Mouse (Mus musculus) liver, embryonic 11.5 days (tissue): Measurements from ENCODE around the gene Galns. TPM values are rescaled to one million over a fixed set of nuclear protein-coding genes. Genes with fewer than 3 reads are reported as not detected.

ENCODE experiments used
- ATAC-seq: fragments of 200-750 bp; cut with Nextera tagmentation; replicated peaks from 2 replicates; pipeline ENCODE4 v1.8.0; 2017; ENCODE audit warnings: moderate number of reproducible peaks, mild to moderate bottlenecking, moderate TSS enrichment, moderate library complexity; ENCODE audit not compliant: low FRiP score
- DNase-seq: peaks from one replicate; pipeline ENCODE4 v3.0.0-alpha.2; 2017; ENCODE audit warnings: low spot score
- H3K27ac ChIP-seq: fragments of 300-500 bp; sonication (generic); 2 replicates; pipeline ENCODE4 v1.5.1; 2014; ENCODE audit warnings: mild to moderate bottlenecking, low read depth, low read length, control low read depth
- H3K27me3 ChIP-seq: fragments of 300-500 bp; sonication (generic); replicated peaks from 2 replicates; pipeline ENCODE4 v1.6.1; 2014; ENCODE audit warnings: low read length, mixed read lengths; ENCODE audit not compliant: control insufficient read depth, insufficient read depth
- H3K36me3 ChIP-seq: fragments of 300-500 bp; sonication (generic); 2 replicates; pipeline ENCODE4 v1.6.1; 2014; ENCODE audit warnings: mild to moderate bottlenecking, low read length, moderate library complexity, mixed read lengths; ENCODE audit not compliant: control insufficient read depth, insufficient read depth
- H3K4me1 ChIP-seq: fragments of 300-500 bp; sonication (generic); replicated peaks from 2 replicates; pipeline ENCODE4 v1.6.1; 2014; ENCODE audit warnings: low read length, mixed read lengths; ENCODE audit not compliant: control insufficient read depth, insufficient read depth
- H3K4me2 ChIP-seq: fragments of 300-500 bp; sonication (generic); 2 replicates; pipeline ENCODE4 v1.6.1; 2014; ENCODE audit warnings: mild to moderate bottlenecking, control low read depth, moderate library complexity
- H3K4me3 ChIP-seq: fragments of 300-500 bp; sonication (generic); 2 replicates; pipeline ENCODE4 v1.5.1; 2014; ENCODE audit warnings: low read depth, low read length, control low read depth
- H3K9ac ChIP-seq: fragments of 300-500 bp; sonication (generic); 2 replicates; pipeline ENCODE4 v1.6.1; 2014; ENCODE audit warnings: low read depth, low read length, control low read depth
- H3K9me3 ChIP-seq: fragments of 300-500 bp; sonication (generic); 2 replicates; pipeline ENCODE4 v1.6.1; 2016; ENCODE audit warnings: low read length, inconsistent platforms, mixed read lengths; ENCODE audit not compliant: control insufficient read depth
- WGBS: fragments of 180-500 bp; shearing (Covaris S2); extraction: QIAGEN DNeasy Blood & Tissue Kit; methylation state at CpG from one replicate; pipeline ENCODE4 v1.1.7; 2014; 5-methylcytosine and 5-hydroxymethylcytosine counted together
- microRNA-seq: library from miRNA; unstranded; fragments of <30 nt; microRNA quantifications from one replicate; pipeline ENCODE4, GENCODE M21; 2017; ENCODE audit warnings: borderline number of aligned reads
- polyA plus RNA-seq: library from polyadenylated mRNA; unstranded; fragments of >200 nt; fragmentation: Nextera tagmentation; extraction: Ambion mirVana; gene quantifications from 2 replicates; pipeline ENCODE4 v1.2.1, GENCODE M21; 2014

Galns gene
- polyA plus RNA-seq, 1 experiment from 2014 or later, result 6.6 TPM

DNA sequence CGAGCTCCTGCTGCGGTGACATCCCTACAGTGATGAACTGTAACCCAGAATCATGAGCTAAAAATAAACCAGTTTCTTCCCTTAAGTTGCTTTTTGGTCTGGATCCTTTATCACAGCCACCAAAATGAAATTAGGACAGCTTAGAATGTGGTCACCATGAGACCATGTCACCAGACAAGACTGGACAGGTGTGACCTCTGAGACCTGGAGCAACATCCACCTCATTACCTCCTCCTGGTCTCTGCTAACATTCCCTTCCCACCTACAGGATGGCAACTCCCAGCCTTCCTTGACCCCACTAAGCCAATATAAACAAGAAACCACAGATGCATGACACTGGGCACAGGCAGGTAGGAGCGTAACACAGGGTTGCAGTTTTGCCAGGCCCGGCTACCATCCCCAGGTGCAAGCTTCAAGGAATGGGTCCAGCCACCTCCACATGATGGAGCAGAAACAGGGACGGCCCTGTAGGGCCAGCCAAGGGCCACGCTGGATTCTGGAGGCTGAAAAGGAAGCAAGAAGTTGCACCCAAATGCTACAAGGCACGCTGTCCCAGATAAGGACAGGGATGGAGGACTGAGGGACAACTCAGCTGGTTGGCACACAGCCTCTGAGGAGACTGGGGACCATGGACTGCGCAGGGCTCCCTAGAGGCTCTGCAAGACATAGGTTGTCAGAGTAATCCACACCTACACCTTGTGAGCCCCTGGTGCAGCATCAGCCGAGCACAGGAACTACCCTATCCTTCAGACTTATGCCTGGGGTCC lies 72.8 kb downstream of the Galns start:
- Histone ChIP-seq H3K9me3 (no peaks in the 10 kb centered on the region), H3K36me3 (peaks cover 13% of the 10 kb centered on the region; the same call in 1 of the 2 replicates), H3K4me2 (peak overlapping the region; percentile 67), H3K4me1 (peaks cover 66% of the 10 kb centered on the region), H3K4me3 (no peak overlapping the region), H3K27me3 (no peaks in the 10 kb centered on the region), H3K9ac (no peak overlapping the region), H3K27ac (peak overlapping the region; percentile 90)
- 77% methylated on average over 9 of the region's 9 CpGs for WGBS
- no peak for DNase-seq
- ATAC-seq, result no peak

DNA sequence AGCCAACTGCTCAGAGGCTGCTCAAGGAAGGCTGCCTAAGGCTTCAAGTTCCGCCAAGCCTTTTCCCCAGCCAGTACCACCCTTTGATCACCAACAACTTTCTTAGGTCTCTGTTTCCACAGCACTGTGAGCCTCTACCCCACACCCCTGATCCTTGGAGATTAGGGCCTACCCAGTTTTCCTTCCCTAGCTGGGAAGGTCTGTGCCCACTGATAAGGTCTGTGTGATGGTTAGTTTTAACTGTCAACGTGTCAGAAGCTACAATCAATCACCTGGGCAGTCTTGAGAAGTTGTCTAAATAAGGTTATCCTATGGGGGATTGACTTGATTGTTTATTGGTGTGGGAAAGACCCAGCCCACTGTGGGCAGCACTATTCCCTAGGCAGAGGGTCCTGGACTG lies 73.5 kb downstream of the Galns start:
- ATAC-seq (peak; percentile 93), DNase-seq (no peak)
- Histone ChIP-seq H3K36me3 (peaks cover 10% of the 10 kb centered on the region; the same call in 1 of the 2 replicates), H3K4me2 (peak overlapping the region; percentile 67), H3K27ac (peak overlapping the region; percentile 90), H3K9me3 (no peaks in the 10 kb centered on the region), H3K27me3 (no peaks in the 10 kb centered on the region), H3K9ac (peak overlapping the region; percentile 58), H3K4me1 (peaks cover 66% of the 10 kb centered on the region), H3K4me3 (peak overlapping the region; percentile 34)
- 29% methylated on average over 2 of the region's 2 CpGs for WGBS

DNA sequence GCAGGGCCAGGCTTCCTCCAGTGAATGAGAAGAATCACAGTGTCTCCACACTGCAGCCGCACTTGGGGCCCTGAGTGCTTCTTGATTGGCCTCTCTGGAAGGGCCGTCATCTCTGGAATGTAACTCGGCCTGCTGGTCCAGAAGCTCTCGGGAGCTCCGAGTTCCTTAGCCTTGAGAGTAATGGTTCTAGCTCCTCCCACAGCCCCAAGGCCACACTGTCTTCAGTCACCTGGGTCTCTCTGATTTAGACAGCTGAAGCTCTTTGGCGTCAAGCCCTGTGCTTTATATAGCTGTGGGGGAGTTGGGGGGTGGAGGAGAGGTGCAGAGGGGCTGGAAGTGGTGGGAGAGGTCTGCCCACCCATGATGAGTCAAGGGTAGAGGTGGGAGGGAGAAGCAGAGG lies 74.2 kb downstream of the Galns start:
- ATAC-seq (no peak), DNase-seq (no peak)
- Histone ChIP-seq H3K36me3 (peaks cover 10% of the 10 kb centered on the region; the same call in 1 of the 2 replicates), H3K9ac (peak overlapping the region; percentile 58), H3K27ac (peak overlapping the region; percentile 90), H3K27me3 (no peaks in the 10 kb centered on the region), H3K9me3 (no peaks in the 10 kb centered on the region), H3K4me1 (peaks cover 63% of the 10 kb centered on the region), H3K4me2 (peak overlapping the region; percentile 67), H3K4me3 (peak overlapping the region; percentile 34)
- 43% methylated on average over 6 of the region's 6 CpGs for WGBS

DNA sequence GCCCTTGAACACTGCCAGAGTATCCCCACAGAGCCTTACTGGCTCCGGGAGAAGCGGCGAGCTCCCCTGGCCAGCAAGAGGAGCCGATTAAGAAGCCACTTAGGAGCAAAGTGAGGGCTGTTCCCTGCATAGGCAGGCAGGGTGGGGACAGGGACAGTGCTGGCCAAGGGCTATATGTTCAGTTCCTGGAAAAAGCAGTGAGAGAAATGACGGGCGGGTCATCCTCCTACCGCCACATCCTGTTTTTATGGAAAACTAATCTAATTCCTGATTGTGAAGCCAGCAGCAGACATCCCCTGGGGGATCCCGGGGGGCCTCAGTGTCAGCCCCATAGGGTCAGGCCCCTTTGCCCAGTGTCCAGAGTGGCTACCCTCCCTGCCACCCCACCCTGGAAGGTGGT lies 80.0 kb downstream of the Galns start:
- no peak overlapping the region for H3K9ac ChIP-seq
- no peaks in the 10 kb centered on the region for H3K27me3 ChIP-seq
- no peaks in the 10 kb centered on the region for H3K9me3 ChIP-seq
- no peak overlapping the region; the same call in 1 of the 2 replicates for H3K27ac ChIP-seq
- H3K4me1 ChIP-seq, result peaks cover 46% of the 10 kb centered on the region
- no peak overlapping the region for H3K4me3 ChIP-seq
- ATAC-seq (no peak), DNase-seq (no peak)
- peaks cover 12% of the 10 kb centered on the region for H3K36me3 ChIP-seq
- H3K4me2 ChIP-seq, result no peak overlapping the region
- WGBS, result 84% methylated on average over 8 of the region's 8 CpGs

DNA sequence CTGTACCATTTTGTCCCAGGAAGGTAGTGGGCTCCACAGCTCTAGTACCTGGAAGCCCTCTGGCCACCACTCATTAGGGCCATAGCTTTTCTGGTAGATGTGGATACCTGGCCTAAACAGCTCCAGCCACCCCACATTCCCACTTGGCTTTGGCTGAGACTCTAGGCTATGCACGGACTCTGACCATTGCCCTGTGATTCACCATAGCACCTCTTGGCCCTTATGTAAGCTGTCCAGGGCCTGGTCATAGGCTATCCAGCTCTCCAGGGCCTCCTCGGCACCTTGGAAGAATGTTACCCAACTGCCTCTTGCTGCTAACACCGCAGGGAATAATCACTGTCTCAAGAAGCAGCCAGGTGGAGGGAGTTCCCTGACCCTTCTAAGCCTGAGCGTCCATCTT lies 82.1 kb downstream of the Galns start:
- Histone ChIP-seq H3K36me3 (peaks cover 10% of the 10 kb centered on the region), H3K4me3 (no peak overlapping the region), H3K4me1 (peaks cover 56% of the 10 kb centered on the region), H3K9ac (no peak overlapping the region), H3K27me3 (no peaks in the 10 kb centered on the region), H3K9me3 (no peaks in the 10 kb centered on the region), H3K27ac (no peak overlapping the region), H3K4me2 (no peak overlapping the region)
- WGBS, result 89% methylated on average over 4 of the region's 4 CpGs
- ATAC-seq (no peak), DNase-seq (no peak)

Small RNA genes within 50 kb of the gene (microRNA-seq; reads per million reads assigned to microRNA genes)
- not detected for gene Mir6396

Other genes starting within 250 kb of the Galns start
- 41.3 and 44.2 TPM in 2 replicates for gene Zc3h18, start 234.9 kb downstream of the Galns start, polyA plus RNA-seq
- not detected in 2 replicates for gene Il17c, start 189.4 kb downstream of the Galns start, polyA plus RNA-seq
- gene Cyba, start 178.5 kb downstream of the Galns start, polyA plus RNA-seq, result 201 and 215 TPM in 2 replicates
- gene Mvd, start 168.0 kb downstream of the Galns start, polyA plus RNA-seq, result 36.5 and 40.6 TPM in 2 replicates
- gene Snai3, start 150.7 kb downstream of the Galns start, polyA plus RNA-seq, result 0.23 and 0.29 TPM in 2 replicates
- 24.7 and 26.8 TPM in 2 replicates for gene Rnf166, start 135.4 kb downstream of the Galns start, polyA plus RNA-seq
- gene Ctu2, start 135.3 kb downstream of the Galns start, polyA plus RNA-seq, result 51.9 and 55.6 TPM in 2 replicates
- 29.7 and 45.8 TPM in 2 replicates for gene Piezo1, start 60.1 kb downstream of the Galns start, polyA plus RNA-seq
- 93.2 and 98.2 TPM in 2 replicates for gene Cdt1, start 43.4 kb downstream of the Galns start, polyA plus RNA-seq
- gene Aprt, start 34.6 kb downstream of the Galns start, polyA plus RNA-seq, result 400 and 425 TPM in 2 replicates
- 40.3 and 44.6 TPM in 2 replicates for gene Trappc2l, start 177 bp upstream of the Galns start, polyA plus RNA-seq
- gene Pabpn1l, start 11.3 kb upstream of the Galns start, polyA plus RNA-seq, result not detected in 2 replicates
- gene Cbfa2t3, start 87.6 kb upstream of the Galns start, polyA plus RNA-seq, result 13.8 and 14.4 TPM in 2 replicates
- gene Acsf3, start 164.0 kb upstream of the Galns start, polyA plus RNA-seq, result 16.6 and 18.8 TPM in 2 replicates
- gene Cdh15, start 236.5 kb upstream of the Galns start, polyA plus RNA-seq, result 0.97 and 1.5 TPM in 2 replicates